Mouse (Mus musculus) embryonic facial prominence, embryonic 11.5 days (tissue): ENCODE measurements at regions not wholly inside any gene's neighbourhood (a gene's known extent, or its start where the extent isn't known, plus 50 kb on each side); places are given as distances from the start of the nearest gene placed in this dataset.

Experiments used
- ATAC-seq: fragments of 200-750 bp; cut with Nextera tagmentation; replicated peaks from 2 replicates; pipeline ENCODE4 v1.8.0; 2017; ENCODE audit warnings: low read depth; ENCODE audit not compliant: insufficient number of reproducible peaks, low FRiP score, low TSS enrichment
- DNase-seq: peaks from one replicate; pipeline ENCODE4 v3.0.0-alpha.2; 2015; ENCODE audit warnings: low spot score
- H3K27ac ChIP-seq: fragments of 300-500 bp; sonication (generic); replicated peaks from 2 replicates; pipeline ENCODE4 v1.5.1; 2014; ENCODE audit warnings: mild to moderate bottlenecking, low read depth, low read length, control low read depth
- H3K27me3 ChIP-seq: fragments of 300-500 bp; sonication (generic); 2 replicates; pipeline ENCODE4 v1.6.1; 2014; ENCODE audit warnings: mild to moderate bottlenecking, low read length, moderate library complexity, mixed read lengths; ENCODE audit not compliant: control insufficient read depth, insufficient read depth
- H3K36me3 ChIP-seq: fragments of 300-500 bp; sonication (generic); replicated peaks from 2 replicates; pipeline ENCODE4 v1.6.1; 2014; ENCODE audit warnings: low read depth, mild to moderate bottlenecking, low read length, moderate library complexity, mixed read lengths; ENCODE audit not compliant: control insufficient read depth, insufficient read depth
- H3K4me1 ChIP-seq: fragments of 300-500 bp; sonication (generic); 2 replicates; pipeline ENCODE4 v1.6.1; 2014; ENCODE audit warnings: low read length, mixed read lengths; ENCODE audit not compliant: control insufficient read depth, insufficient read depth
- H3K4me2 ChIP-seq: fragments of 300-500 bp; sonication (generic); 2 replicates; pipeline ENCODE4 v1.6.1; 2014; ENCODE audit warnings: low read depth, mild to moderate bottlenecking, control low read depth, low read length, moderate library complexity
- H3K4me3 ChIP-seq: fragments of 300-500 bp; sonication (generic); 2 replicates; pipeline ENCODE4 v1.5.1; 2014; ENCODE audit warnings: low read depth, low read length, control low read depth
- H3K9ac ChIP-seq: fragments of 300-500 bp; sonication (generic); replicated peaks from 2 replicates; pipeline ENCODE4 v1.6.1; 2014; ENCODE audit warnings: mild to moderate bottlenecking, control low read depth, low read length
- H3K9me3 ChIP-seq: fragments of 300-500 bp; sonication (generic); replicated peaks from 2 replicates; pipeline ENCODE4 v1.6.1; 2016; ENCODE audit warnings: mild to moderate bottlenecking, low read length, inconsistent platforms, mixed read lengths; ENCODE audit not compliant: control insufficient read depth
- WGBS: fragments of 180-500 bp; shearing (Covaris S2); extraction: QIAGEN DNeasy Blood & Tissue Kit; methylation state at CpG from one replicate; pipeline ENCODE4 v1.1.7; 2014; 5-methylcytosine and 5-hydroxymethylcytosine counted together

- H3K4me2 ChIP-seq: no peak overlapping the region
- H3K27ac ChIP-seq: no peak overlapping the region
- WGBS: 55% methylated on average over 3 of the region's 3 CpGs
- DNase-seq: no peak
- no peaks in the 10 kb centered on the region for H3K27me3 ChIP-seq
- H3K9ac ChIP-seq: no peak overlapping the region
- no peaks in the 10 kb centered on the region for H3K36me3 ChIP-seq
- no peaks in the 10 kb centered on the region for H3K9me3 ChIP-seq
- peaks cover 3% of the 10 kb centered on the region; the same call in 1 of the 2 replicates for H3K4me1 ChIP-seq
- no peak overlapping the region for H3K4me3 ChIP-seq
- ATAC-seq: no peak
Observed at GRCm38 (mm10) chr2:27812946-27813345, 73.3 kb upstream of the Col5a1 start.

GRCm38 (mm10) chr2:27813370-27813769 is 72.9 kb upstream of the Col5a1 start:
- Histone ChIP-seq H3K4me1 (peaks cover 3% of the 10 kb centered on the region; the same call in 1 of the 2 replicates), H3K36me3 (no peaks in the 10 kb centered on the region), H3K9ac (no peak overlapping the region), H3K4me3 (no peak overlapping the region), H3K27ac (no peak overlapping the region), H3K27me3 (no peaks in the 10 kb centered on the region), H3K4me2 (no peak overlapping the region), H3K9me3 (no peaks in the 10 kb centered on the region)
- DNase-seq: peak; percentile 77
- WGBS: 21% methylated on average over 6 of the region's 6 CpGs
- ATAC-seq: no peak; the same call in 1 of the 2 replicates

- Histone ChIP-seq H3K36me3 (no peaks in the 10 kb centered on the region), H3K27ac (no peak overlapping the region), H3K9ac (no peak overlapping the region), H3K27me3 (no peaks in the 10 kb centered on the region), H3K4me2 (no peak overlapping the region), H3K4me1 (no peaks in the 10 kb centered on the region), H3K4me3 (no peak overlapping the region), H3K9me3 (no peaks in the 10 kb centered on the region)
- DNase-seq (no peak), ATAC-seq (no peak)
- WGBS: 49% methylated on average over 4 of the region's 4 CpGs
Observed at GRCm38 (mm10) chr2:27818656-27819055, 67.6 kb upstream of the Col5a1 start.

GRCm38 (mm10) chr2:27826826-27827225 is 59.4 kb upstream of the Col5a1 start:
- Histone ChIP-seq H3K9ac (no peak overlapping the region), H3K27ac (no peak overlapping the region), H3K4me1 (no peaks in the 10 kb centered on the region), H3K27me3 (no peaks in the 10 kb centered on the region), H3K9me3 (no peaks in the 10 kb centered on the region), H3K4me2 (no peak overlapping the region), H3K4me3 (no peak overlapping the region), H3K36me3 (no peaks in the 10 kb centered on the region)
- ATAC-seq (no peak), DNase-seq (no peak)
- WGBS: 89% methylated on average over 2 of the region's 2 CpGs

GRCm38 (mm10) chr2:27827582-27827981 is 58.6 kb upstream of the Col5a1 start:
- no peak overlapping the region for H3K27ac ChIP-seq
- H3K27me3 ChIP-seq: no peaks in the 10 kb centered on the region
- H3K9ac ChIP-seq: no peak overlapping the region
- H3K36me3 ChIP-seq: no peaks in the 10 kb centered on the region
- no peak overlapping the region for H3K4me2 ChIP-seq
- H3K4me1 ChIP-seq: no peaks in the 10 kb centered on the region
- no peaks in the 10 kb centered on the region for H3K9me3 ChIP-seq
- no peak overlapping the region for H3K4me3 ChIP-seq
- no peak for DNase-seq
- no peak for ATAC-seq
- 88% methylated on average over 5 of the region's 5 CpGs for WGBS

- no peaks in the 10 kb centered on the region for H3K27me3 ChIP-seq
- ATAC-seq: no peak
- no peaks in the 10 kb centered on the region for H3K9me3 ChIP-seq
- H3K4me1 ChIP-seq: no peaks in the 10 kb centered on the region
- no peak overlapping the region for H3K27ac ChIP-seq
- no peak overlapping the region for H3K9ac ChIP-seq
- H3K36me3 ChIP-seq: no peaks in the 10 kb centered on the region
- no peak overlapping the region for H3K4me3 ChIP-seq
- H3K4me2 ChIP-seq: no peak overlapping the region
- no peak for DNase-seq
- WGBS: 76% methylated on average over 6 of the region's 6 CpGs
Observed at GRCm38 (mm10) chr2:27828237-27828636, 58.0 kb upstream of the Col5a1 start.

GRCm38 (mm10) chr2:27829551-27829950 is 56.7 kb upstream of the Col5a1 start:
- no peak for ATAC-seq
- 74% methylated on average over 5 of the region's 5 CpGs for WGBS
- no peak overlapping the region for H3K27ac ChIP-seq

GRCm38 (mm10) chr2:27834971-27835370 is 51.3 kb upstream of the Col5a1 start:
- peaks cover 4% of the 10 kb centered on the region for H3K4me1 ChIP-seq
- no peak overlapping the region for H3K27ac ChIP-seq
- WGBS: 77% methylated on average over 4 of the region's 4 CpGs

More at GRCm38 (mm10) chr2:27829551-27829950, 56.7 kb upstream of the Col5a1 start:
- Histone ChIP-seq H3K4me2 (no peak overlapping the region), H3K27me3 (no peaks in the 10 kb centered on the region), H3K36me3 (no peaks in the 10 kb centered on the region), H3K9me3 (no peaks in the 10 kb centered on the region), H3K9ac (no peak overlapping the region), H3K4me3 (no peak overlapping the region), H3K4me1 (no peaks in the 10 kb centered on the region)
- no peak for DNase-seq

More at GRCm38 (mm10) chr2:27834971-27835370, 51.3 kb upstream of the Col5a1 start:
- Histone ChIP-seq H3K9me3 (no peaks in the 10 kb centered on the region), H3K4me3 (no peak overlapping the region), H3K9ac (no peak overlapping the region), H3K36me3 (no peaks in the 10 kb centered on the region), H3K4me2 (no peak overlapping the region), H3K27me3 (no peaks in the 10 kb centered on the region)
- DNase-seq (no peak), ATAC-seq (no peak)
